Mouse (Mus musculus): ENCODE results near the gene Hoxc4.

DNA sequence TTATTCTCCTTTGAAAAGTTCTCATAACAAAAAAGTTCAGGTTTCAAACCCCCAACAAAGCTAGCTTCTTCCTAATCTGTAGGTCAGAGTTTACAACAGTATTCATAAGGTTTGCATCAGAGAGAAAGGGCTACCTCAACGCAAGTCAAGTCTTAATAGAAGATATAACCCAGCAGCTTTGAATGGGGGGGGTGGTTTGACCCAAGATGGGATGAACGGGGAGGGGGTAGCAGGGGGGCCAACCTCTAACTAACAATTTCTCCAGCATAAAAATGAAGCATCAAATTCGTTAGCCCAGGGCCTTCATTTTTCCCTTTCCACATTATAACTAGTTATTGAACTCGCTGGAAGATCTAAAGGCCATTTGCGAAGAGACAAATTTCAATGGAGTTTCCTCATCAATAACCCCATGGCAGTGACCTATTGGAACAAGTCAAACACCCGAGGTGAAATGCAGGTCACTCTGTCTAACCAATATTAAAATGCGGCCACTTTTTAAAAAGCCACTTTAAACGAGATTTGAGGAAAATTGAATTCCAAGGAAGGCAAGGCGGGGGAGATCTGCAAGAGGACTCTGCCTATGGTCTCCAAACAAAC, 10.3 kb downstream of the Hoxc4 start:
- TF ChIP-seq CTCF (IDR thresholded peaks at IDR 0.05; ENCODE audit: low read depth) (no peak), EP300 (IDR thresholded peaks at IDR 0.05; ENCODE audit: low read depth) (no peak)
